In the genomic region with DNA sequence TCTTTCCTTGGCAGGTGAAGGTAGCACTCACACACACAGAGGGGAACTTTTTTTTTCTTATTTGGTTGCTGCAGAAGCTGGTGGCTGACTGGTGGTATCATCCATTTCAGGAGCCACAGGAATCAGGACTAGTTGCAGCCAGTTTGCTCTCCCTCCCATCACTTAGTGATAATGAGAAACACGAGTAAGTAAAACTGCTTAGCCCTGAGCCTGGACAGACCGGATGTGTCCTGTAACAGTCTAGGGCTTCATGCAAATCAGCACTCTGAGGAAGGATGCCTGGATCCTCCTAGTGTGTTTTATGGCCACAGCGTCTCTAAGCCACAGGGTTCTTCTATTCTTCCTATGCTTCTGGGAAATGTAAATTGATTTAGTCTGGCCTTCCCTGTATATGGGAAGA, we compare ENCODE assay signal across 17 mouse cellular contexts.
DNase-seq lines count a peak whose midpoint lies in the region; TF ChIP-seq lines count a peak whose summit lies in the region.
"Had no signal": no experiment of that assay in that cellular context is flagged by ENCODE, and none has a peak within 500 bp of the region (broad histone marks: within the 10 kb centered on the region; RNA-seq: fewer than 3 reads in every experiment).

No protein-coding gene starts in this region.

- peak; percentile 66 for TF ChIP-seq EP300 in CH12.LX (IDR thresholded peaks at IDR 0.05; ENCODE audit: low read length)

- no peak; the same call in 1 of the 2 replicates for TF ChIP-seq RAD21 in CH12.LX (IDR thresholded peaks at IDR 0.05; ENCODE audit: low read depth, low read length)

- no peak for TF ChIP-seq POLR2A in CH12.LX (IDR thresholded peaks at IDR 0.05; ENCODE audit: low read depth, low read length)

- in situ Hi-C loops in CH12.LX (cut with MboI; ENCODE audit: low pct_ligation_motif_present, low pct_unique_long_range_greater_than_20kb, low sequenced_read_pairs) = loop anchor here (5.0 kb wide), 1 partner anchor 60 kb away; no protein-coding TSS in a partner anchor

- H3K27me3 ChIP-seq in CH12.LX (replicated peaks) = no peaks in the 10 kb centered on the region
- H3K27me3 ChIP-seq: hindbrain, embryonic 12.5 days; neural tube, embryonic 15.5 days had no signal

- no peak overlapping the region for H3K4me3 ChIP-seq in CH12.LX (replicated peaks in 1 of 3; ENCODE audit: low read depth in 2 of 3, low read length in 2 of 3, poor library complexity in 1 of 3)
- H3K4me3 ChIP-seq: hindbrain, embryonic 12.5 days; limb, embryonic 10.5 days; neural tube, embryonic 15.5 days had no signal

- peak overlapping the region; percentile 37; the same call in 1 of the 2 replicates for H3K4me2 ChIP-seq in CH12.LX (ENCODE audit: insufficient read depth, low read depth, poor library complexity, severe bottlenecking)
- H3K4me2 ChIP-seq: hindbrain, embryonic 12.5 days; neural tube, embryonic 15.5 days had no signal

- H3K36me3 ChIP-seq in CH12.LX (replicated peaks in 1 of 2; ENCODE audit: control insufficient read depth in 1 of 2, insufficient read depth in 1 of 2, low read length in 1 of 2) = no peaks in the 10 kb centered on the region
- H3K36me3 ChIP-seq: G1E; hindbrain, embryonic 12.5 days; limb, embryonic 10.5 days; neural tube, embryonic 15.5 days had no signal

- TF ChIP-seq CTCF in CH12.LX (conservative IDR thresholded peaks at IDR 0.05 in 1 of 2, IDR thresholded peaks at IDR 0.05 in 1 of 2; ENCODE audit: low read depth in 2 of 2, low read length in 2 of 2) = no peak

- H3K27ac ChIP-seq in CH12.LX (ENCODE audit: insufficient read depth, low read depth) = no peak overlapping the region
- H3K27ac ChIP-seq: hindbrain, embryonic 12.5 days; limb, embryonic 10.5 days; neural tube, embryonic 15.5 days had no signal

- H3K79me2 ChIP-seq in CH12.LX (replicated peaks; ENCODE audit: control insufficient read depth, extremely low read depth, insufficient read depth, poor library complexity, severe bottlenecking) = no peaks in the 10 kb centered on the region

- no peaks in the 10 kb centered on the region for H3K9me3 ChIP-seq in CH12.LX (replicated peaks; ENCODE audit: low read length)
- H3K9me3 ChIP-seq: hindbrain, embryonic 12.5 days; limb, embryonic 10.5 days; neural tube, embryonic 15.5 days had no signal

- H3K4me1 ChIP-seq in CH12.LX (ENCODE audit: control insufficient read depth in 1 of 2, insufficient read depth in 2 of 2) = peaks cover 14 to 34% of the 10 kb centered on the region in 2 experiments

- dilution Hi-C loops in CH12.LX (cut with MboI; ENCODE audit: extremely low pct_ligation_motif_present, extremely low pct_unique_long_range_greater_than_20kb, low sequenced_read_pairs) = no loop called here

- DNase-seq in embryo, embryonic 10 days (ENCODE audit: low spot score) = peak; percentile 55
- DNase-seq in embryo, embryonic 9.5 days (ENCODE audit: extremely low spot score) = no peak
- DNase-seq in CH12.LX (ENCODE audit: extremely low read depth) = peak; percentile 82
- peak; percentile 32 for DNase-seq in embryo, embryonic 11 days
- peak; percentile 1 for DNase-seq in induced T-regulatory cell, adult 2 months (ENCODE audit: low read depth)
- DNase-seq in gastrocnemius, postnatal 25 days = no peak
- no peak for DNase-seq in thymus, adult 18-20 months
- DNase-seq in cerebellum, postnatal 25 days = no peak
- DNase-seq: adrenal gland, postnatal 36 days; cerebellum, adult 18-20 months; gastrocnemius, postnatal 10 days; liver, postnatal 0 days; thymus, postnatal 25 days had no signal

- no peak overlapping the region for H3K9ac ChIP-seq in CH12.LX (ENCODE audit: insufficient read depth, low read depth)
- H3K9ac ChIP-seq: hindbrain, embryonic 12.5 days; liver, postnatal 0 days; neural tube, embryonic 15.5 days had no signal

TF ChIP-seq in CH12.LX, 34 proteins besides CTCF, POLR2A, EP300 and RAD21:
- TF ChIP-seq JUN (IDR thresholded peaks at IDR 0.05; ENCODE audit: insufficient read depth, low read depth, low read length) = no peak
- 0 out of 2 replicates have a peak, but pooled peaks have one; percentile 32 for TF ChIP-seq JUND (conservative IDR thresholded peaks at IDR 0.05; ENCODE audit: low read depth, low read length)
- no peak for TF ChIP-seq RCOR1 (conservative IDR thresholded peaks at IDR 0.05; ENCODE audit: low read depth, low read length)
- peak; percentile 66 for TF ChIP-seq BHLHE40 (IDR thresholded peaks at IDR 0.05; ENCODE audit: low read depth, low read length)
- TF ChIP-seq CHD2 (IDR thresholded peaks at IDR 0.05; ENCODE audit: low read length) = no peak
- no peak for TF ChIP-seq MEF2A (IDR thresholded peaks at IDR 0.05; ENCODE audit: borderline replicate concordance, low read depth, low read length)
- 0 out of 2 replicates have a peak, but pooled peaks have one; percentile 6 for TF ChIP-seq ZNF384 (IDR thresholded peaks at IDR 0.05; ENCODE audit: low read depth, low read length)
- no peak for TF ChIP-seq POLR2AphosphoS2 (IDR thresholded peaks at IDR 0.05; ENCODE audit: low read depth, low read length)
- TF ChIP-seq MYC (IDR thresholded peaks at IDR 0.05; ENCODE audit: low read depth, low read length) = peak; percentile 55; the same call in 1 of the 2 replicates

Comparison
In these comparisons a context has a peak if more than half of its experiments do, and no peak if none do; other contexts are left out.
1. DNase-seq: peak in embryo, embryonic 10 days (single experiment), CH12.LX (single experiment), embryo, embryonic 11 days (single experiment) and induced T-regulatory cell, adult 2 months (single experiment); none in embryo, embryonic 9.5 days (single experiment), gastrocnemius, postnatal 25 days (single experiment), thymus, adult 18-20 months (0 of 2) and cerebellum, postnatal 25 days (0 of 2).